Mouse (Mus musculus) cerebellum, postnatal 10 days (tissue): Measurements from ENCODE around the gene Atp2a3.
A peak's percentile ranks its signal among the peaks of the same experiment; 100 is the strongest.

Source experiments
- DNase-seq, 2 experiments: peaks; one replicate each; pipeline ENCODE4 v3.0.0; 2021; ENCODE audit warnings: mixed read lengths in 2 of 2

Atp2a3 gene

GRCm38 (mm10) chr11:72955339-72955974 lies 5.5 kb upstream of the Atp2a3 start:
- no peak for DNase-seq

DNA sequence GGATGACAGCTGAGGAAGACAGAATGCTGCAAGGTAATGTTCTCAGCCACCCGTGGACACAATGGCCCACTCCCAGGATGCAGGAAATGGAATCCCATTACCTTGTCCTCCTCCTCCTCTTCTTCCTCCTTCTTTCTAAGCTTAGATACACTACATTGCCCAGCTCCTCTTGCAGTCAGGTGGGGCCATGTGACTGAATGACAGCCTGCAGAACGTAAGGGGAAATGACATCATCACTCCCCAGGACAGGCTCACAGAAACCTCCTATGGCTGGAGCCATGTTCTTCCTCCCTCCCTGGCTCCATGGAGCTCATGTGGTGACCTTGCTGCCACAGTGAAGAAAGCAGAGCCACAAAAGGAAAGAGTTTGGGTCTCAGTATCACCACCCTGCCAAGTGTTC lies 3.7 kb upstream of the Atp2a3 start:
- no peak for DNase-seq

DNA sequence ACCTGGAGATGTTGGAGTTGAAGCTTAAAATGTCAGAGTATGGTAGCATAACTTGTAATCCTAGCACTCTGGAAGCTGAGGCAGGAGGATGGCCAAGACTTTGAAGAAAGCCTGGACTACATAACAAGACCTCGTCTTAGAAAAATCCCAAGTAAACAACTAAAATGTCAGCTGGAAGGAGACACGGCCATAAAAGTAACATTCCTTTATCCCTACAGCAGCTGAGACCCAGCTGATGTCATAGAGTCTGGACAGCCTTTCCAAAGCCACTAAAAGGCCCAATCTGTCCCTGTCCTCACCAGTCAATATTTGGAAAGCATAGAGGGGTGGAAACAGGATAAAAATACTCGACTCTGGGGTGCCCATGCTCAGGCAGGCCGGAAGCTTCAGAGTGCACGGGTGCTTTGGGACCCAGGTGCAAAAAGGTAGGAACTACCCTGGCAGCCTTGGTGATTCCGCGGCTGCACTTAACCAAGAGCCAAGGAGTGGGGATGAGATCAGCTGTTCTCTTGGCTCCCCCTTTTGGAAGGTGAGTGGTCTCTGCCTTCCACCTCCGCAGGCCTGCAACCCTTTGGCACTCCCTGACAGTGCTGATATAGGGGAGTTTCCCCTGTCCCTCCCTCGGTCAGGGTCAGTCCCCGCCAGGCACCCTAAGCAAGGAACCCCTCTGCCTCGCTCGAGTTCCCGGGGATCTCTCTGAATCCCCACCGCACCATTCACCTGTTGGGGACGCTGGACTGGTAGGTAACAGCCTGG lies 867 bp upstream of the Atp2a3 start:
- DNase-seq: no peak

DNA sequence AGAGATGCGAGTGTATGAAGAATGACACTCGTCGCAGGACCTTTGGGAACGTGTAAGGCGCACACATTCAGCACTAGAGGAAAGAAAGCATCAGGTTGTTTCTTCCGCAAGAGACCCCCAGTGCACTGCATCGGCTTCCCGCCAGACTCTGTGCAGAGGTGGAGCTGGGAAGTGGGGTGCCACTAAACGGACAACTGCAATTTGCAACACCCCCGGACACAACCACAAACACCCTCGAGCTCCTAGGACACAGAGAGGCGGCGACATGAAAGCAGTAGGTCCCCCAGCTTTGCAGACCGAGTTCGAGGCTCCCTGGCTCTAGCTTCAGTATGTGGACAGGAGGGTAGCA lies 272 bp upstream of the Atp2a3 start:
- no peak for DNase-seq

DNA sequence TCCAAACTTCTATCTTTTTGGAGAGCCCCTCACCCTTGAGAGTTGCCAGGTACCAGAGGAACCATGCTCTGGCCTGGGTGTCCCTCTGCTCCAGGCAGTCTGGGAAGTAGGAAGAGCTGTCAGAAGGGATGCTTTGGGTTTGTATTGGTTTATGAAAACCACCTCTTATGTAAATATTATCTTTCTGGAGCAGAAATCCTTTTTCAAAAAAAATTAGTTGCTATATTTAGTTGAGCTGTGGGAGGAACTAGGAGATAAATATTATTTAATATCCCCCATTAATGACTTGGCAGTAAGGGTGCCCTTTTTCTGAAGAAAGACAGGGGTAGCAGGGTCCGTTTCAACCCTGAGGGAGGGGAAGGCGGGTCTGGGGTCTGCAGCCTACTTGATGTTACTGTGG lies 1.4 kb downstream of the Atp2a3 start:
- no peak for DNase-seq

DNA sequence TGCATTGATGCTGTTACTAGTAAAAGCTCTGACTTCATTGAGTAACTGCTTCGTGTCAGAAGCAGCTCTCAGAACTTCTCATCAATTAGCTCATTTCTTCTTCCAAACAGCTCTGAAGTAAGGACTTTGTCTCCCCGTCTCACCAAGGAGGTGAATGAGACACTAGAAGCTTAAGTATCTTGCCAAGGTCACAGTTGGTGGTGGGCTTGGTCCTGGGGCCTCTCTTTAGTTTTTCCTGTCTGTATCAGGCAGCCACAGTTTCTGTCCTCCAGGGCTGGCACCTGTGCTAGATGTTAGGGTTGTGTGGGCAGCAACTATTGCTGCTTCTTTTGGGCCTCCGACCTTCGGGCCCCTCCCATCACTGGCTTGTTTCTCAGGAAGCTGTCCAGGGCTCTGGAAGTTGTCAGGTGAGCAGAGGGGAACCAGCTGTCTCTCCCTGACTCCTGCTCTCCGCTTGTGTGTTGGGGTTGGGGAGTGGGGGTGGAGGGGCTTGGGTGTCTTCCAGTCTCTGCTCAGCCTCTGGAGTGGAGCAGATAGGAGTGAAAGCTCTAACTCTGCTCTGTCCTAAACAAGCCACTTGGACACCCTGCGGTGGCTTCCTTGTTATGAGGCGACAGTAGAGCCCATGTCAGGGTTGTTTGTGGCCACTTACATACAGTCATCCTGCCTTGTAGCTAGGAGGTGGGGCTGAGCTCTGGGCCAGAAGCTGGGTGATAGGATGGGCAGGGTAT lies 2.3 kb downstream of the Atp2a3 start:
- DNase-seq: peak in 1 of 2 experiments; percentile 20

- no peak for DNase-seq
Measured at GRCm38 (mm10) chr11:72963789-72964294, 2.9 kb downstream of the Atp2a3 start.

GRCm38 (mm10) chr11:72974995-72975503 lies 14.1 kb downstream of the Atp2a3 start:
- DNase-seq: peak; percentile 45 to 47

DNA sequence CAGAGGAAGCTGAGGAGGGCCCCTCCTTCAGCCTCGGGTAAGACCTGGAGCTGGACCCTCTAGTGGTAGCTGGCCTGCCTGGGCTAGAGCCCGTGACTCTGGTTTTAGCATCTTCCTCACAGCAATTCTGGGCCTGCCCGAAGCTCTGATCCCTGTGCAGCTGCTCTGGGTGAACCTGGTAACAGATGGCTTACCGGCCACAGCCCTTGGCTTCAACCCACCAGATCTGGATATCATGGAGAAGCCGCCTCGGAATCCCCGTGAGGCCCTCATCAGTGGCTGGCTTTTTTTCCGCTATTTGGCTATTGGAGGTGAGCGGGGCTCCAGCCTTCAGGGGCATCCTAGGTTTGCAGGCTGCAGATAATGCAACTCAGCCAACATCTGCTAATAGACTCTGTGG lies 21.5 kb downstream of the Atp2a3 start:
- peak; percentile 63 for DNase-seq

DNA sequence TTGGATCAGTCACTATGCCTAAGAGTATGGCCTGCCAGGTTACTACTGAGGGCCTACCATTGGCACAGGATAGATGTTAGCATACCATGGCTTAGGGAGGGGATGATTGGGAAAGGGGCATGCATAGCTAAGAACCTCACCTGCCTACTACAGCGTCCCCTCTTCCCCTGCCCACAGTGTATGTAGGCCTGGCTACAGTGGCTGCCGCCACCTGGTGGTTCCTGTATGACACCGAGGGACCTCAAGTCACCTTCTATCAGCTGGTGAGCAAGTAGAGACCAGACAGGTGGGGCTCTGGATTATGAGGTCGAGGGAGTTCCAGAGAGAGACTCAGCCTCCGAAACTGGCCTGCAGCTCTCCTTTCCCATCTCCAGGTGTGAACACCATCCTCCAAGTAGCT lies 22.3 kb downstream of the Atp2a3 start:
- DNase-seq: peak in 1 of 2 experiments; percentile 41

- no peak for DNase-seq
Measured at GRCm38 (mm10) chr11:72986745-72987144, 25.8 kb downstream of the Atp2a3 start.

GRCm38 (mm10) chr11:72987234-72987633 lies 26.3 kb downstream of the Atp2a3 start:
- DNase-seq: no peak

GRCm38 (mm10) chr11:72987807-72988206 lies 26.8 kb downstream of the Atp2a3 start:
- DNase-seq: no peak

- DNase-seq: no peak
Measured at GRCm38 (mm10) chr11:72989044-72989443, 28.1 kb downstream of the Atp2a3 start.

GRCm38 (mm10) chr11:72990688-72991087 lies 29.7 kb downstream of the Atp2a3 start:
- DNase-seq: no peak

- DNase-seq: no peak
Measured at GRCm38 (mm10) chr11:72991961-72992360, 31.0 kb downstream of the Atp2a3 start.

DNA sequence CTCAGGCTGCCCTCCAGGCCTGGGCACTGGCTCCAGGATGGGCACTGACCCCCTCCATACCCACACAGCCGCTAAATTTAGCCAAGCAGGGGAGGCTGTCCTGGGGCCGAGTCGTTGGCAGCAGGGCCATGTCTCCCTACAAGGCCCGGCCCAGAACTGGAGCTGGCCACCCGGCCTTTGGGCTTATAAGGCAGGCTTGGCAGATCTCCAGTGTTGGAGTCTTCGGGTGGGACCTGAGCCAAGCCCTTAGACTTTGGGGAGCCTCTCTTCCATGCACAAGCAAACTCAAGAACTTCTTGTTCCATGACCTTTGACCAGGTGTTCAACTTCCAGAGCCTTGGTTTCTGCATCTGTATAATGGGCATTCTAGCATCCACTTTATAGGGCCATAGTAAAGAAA lies 35.4 kb downstream of the Atp2a3 start:
- no peak for DNase-seq

DNA sequence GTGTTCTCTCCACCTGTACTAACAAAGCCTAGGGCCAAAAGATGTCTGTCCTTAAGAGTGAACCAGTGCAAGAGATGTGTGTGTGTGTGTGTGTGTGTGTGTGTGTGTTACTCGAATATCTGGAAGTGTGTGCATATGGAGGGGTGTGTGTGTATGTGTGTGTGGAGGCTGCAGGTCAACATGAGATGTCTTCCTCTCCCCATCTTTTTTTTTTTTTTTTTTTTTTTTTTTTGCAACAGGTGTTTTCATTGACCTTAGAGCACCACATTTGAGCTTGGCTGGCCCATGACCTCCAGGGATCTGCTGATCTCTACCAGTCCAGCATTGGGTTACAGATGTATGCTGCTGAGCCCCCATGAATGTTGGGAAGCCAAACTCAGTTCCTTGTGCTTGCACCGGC lies 35.8 kb downstream of the Atp2a3 start:
- DNase-seq: no peak

- no peak for DNase-seq
Measured at GRCm38 (mm10) chr11:72997529-72998326, 36.8 kb downstream of the Atp2a3 start.

DNA sequence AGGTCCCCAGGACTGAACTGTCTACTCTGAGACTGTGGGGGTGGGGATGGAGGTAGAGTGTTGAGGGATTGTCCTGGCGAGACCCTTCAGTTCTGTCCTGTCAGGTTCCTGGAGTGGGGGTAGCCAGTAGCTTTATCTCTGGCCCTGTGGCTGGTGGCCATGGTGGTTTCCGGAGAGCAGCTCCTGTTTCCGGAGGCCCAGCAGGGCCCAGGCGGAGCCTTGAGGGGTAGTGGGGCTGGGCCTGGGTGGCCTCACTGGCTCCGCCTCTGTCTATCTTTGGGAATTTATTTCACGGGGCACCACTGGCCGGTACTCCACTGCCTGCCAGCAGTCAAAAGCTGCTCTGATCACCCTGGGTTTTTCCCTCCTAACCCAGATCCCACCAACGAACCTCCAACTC lies 37.8 kb downstream of the Atp2a3 start, which contains the start of gene P2rx1:
P2rx1 (plus strand) TSS at position 333 of the 400 bp plus-strand sequence.
- DNase-seq: no peak

DNA sequence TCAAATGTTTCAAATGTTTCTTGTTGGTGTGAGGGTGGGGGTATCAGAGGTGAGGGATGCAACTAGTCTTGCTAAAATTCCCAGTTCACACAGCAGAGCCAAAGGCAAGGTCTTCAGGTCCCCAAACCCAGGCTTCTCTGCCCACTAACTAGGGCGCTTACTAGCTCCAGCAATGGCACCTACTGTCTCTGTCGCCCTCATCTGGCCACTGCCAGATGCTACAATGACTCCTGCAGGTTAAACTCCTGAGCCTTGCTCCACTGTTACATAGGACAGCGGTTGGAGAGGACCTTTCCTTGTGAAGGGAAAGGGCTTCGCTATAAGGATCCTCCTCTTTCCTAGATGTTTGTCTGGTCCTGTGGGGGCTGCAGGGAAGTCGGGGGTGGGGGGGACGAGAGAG lies 40.1 kb downstream of the Atp2a3 start:
- peak; percentile 80 to 83 for DNase-seq

GRCm38 (mm10) chr11:73006377-73006776 lies 45.4 kb downstream of the Atp2a3 start:
- DNase-seq: peak; percentile 73 to 76

DNA sequence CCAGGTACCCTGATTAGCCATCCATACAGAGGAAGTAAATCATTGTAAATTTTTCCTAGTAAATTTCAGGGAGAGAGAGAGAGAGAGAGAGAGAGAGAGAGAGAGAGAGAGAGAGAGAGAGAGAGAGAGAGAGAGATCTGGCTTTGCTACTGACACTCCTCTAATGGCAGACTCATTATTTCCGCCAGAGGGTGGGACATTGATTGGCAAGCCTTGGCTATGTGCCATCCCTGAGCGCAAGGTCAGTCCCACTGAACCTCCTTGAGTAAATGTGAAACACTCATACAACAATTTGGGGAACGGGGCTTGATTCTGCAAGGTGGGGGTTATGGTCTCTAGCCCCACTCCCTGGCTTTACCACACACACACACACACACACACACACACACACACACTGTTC lies 46.1 kb downstream of the Atp2a3 start:
- DNase-seq: peak; percentile 48 to 52
